Mouse (Mus musculus) right cerebral cortex, postnatal 10 days (tissue): ENCODE results near the gene Prex1.

ENCODE experiments used
- DNase-seq, 2 experiments: peaks; one replicate each; pipeline ENCODE4 v3.0.0; 2021; ENCODE audit warnings: low spot score in 2 of 2

Prex1 gene

GRCm38 (mm10) chr2:166661971-166662370 lies 51.7 kb downstream of the Prex1 start:
- peak; percentile 62 to 74 for DNase-seq

DNA sequence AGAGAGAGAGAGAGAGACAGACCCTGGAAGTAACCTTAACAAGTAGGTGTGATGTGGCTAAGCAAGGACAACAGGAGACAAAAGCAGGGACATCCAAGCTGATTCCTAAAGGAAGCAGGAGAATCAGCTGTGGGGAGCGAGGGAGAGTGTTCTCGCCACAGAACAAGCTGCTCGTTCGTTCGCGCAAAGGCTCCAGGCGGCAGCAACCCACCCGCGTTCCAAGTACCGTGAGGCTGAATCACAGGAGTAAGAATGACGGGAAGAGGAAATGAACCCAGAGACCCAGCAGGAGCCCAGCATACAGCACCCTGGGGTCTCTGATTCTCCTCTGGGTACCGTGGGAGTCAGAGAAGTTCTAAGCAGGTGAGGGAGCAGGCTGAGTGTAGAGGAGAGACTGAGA lies 52.1 kb downstream of the Prex1 start:
- DNase-seq: no peak

DNA sequence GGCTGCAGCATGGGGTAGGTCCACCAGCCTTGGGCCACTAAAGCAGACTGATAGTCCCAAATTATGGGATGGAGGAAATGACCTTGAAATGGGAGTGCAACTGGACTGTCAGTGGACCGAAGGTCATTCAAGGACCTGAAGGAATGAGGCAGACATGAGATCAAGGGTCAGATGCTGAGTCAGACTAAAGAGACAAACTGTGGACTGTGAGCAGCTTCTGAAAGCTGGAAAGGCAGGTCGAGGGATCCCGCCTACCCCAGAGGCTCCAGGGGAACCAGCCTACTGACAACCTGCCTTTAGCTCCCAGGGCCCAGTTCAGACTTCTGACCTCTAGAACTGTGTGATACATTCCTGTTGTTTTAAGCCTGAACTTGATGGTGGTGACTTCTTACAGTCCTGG lies 55.3 kb downstream of the Prex1 start:
- no peak for DNase-seq

DNA sequence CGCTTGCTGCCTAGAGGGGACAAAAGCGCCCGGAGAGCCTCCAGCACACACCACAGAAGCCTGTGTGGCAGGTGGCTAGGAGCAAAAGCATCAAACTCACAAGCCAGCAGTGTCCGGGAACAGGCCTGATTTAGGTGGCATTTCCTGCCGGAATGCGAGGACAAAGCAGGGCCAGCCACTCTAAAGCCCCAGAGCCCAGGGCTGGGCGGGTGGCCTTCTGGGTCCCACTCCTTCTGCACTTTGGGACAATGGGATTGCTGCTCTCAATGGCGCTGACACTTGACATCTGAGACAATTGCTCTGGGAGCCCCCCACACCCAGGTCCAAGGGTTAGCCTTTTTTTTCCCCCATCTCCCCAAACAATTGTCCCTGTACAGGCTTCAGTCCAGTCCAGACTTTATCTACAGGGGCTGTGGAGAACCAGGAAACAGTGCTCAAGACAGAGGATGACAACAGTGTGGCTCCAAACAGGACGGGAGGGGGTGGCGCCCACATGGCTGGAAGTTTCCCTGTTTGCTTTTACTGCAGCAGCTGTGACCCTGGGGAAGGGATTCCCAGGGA lies 56.1 kb downstream of the Prex1 start:
- no peak for DNase-seq

- no peak for DNase-seq
Observed at GRCm38 (mm10) chr2:166656630-166657029, 57.0 kb downstream of the Prex1 start.

- DNase-seq: no peak
Observed at GRCm38 (mm10) chr2:166655727-166656520, 57.7 kb downstream of the Prex1 start.

DNA sequence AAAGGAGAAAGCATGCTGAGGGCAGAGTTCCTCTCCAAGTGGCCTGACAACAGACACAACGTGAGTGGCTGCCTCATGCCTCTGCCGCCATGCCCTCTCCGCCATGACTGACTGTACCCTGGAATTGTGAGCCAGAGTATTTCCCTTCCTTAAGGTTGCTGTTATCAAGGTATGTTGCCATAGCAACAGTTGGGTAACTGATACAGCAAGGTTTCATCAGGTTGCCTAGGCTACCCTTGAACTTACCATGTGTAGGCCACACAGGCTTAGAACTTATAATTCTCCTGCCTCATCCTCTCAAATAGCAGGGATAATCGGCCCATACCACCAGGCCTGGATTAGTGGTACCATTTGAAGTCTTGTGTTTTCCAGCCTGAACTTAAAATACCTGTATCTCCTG lies 58.3 kb downstream of the Prex1 start:
- DNase-seq: no peak

DNA sequence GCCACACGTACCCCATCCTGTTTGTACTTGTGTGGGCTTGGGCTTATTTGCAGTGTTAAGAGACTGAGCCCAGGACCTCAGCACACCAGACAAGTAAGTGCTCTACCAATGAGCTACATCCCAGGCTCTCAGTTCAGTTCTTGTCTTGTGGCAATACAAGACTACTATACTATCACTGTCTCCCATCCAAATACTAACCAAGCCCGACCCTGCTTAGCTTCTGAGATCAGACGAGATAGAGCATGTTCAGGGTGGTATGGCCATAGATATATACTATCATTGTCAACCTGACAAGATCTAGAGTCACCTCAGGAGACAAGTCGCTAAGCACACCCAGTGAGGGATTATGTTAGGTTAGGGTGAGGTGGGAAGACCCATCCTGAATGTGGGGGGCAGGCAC lies 58.8 kb downstream of the Prex1 start:
- DNase-seq: no peak

DNA sequence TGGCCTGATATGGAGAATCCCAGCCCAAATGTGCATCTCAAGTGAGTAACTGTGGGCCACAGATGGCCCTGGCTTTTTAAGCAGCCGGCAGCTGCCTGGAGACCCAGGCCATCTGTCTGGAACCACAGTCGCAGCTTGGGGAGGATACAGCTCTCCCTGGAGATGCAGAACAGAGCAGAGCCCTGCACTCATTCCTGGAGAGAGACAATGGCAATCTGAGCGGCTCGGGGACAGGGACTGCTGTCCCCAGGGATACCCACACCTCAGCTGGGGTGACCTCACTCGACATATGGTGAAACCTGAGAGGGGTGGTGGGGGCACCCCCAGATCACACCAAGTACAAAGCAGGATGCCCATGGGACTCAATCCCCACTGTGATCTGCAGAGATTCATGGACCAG lies 60.1 kb downstream of the Prex1 start:
- peak; percentile 64 to 79 for DNase-seq

DNA sequence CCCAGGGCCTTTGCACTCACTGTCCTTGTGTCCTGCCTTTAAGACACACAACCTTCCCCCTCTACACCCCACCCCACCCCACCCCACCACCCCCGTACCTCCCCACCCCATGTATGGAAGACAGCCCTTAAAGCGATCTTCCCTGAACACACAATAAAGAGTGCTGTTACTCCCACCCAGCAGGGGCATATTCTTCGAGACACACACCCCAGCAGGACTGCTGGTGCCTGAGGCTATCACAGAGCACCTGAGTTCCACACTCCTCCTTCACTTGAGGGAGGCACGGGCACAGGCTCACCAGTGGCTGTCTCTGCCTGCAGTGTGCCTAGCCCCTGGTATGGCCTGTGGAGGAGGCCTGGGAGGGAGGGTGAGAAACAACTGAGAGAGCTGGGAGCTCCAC lies 61.0 kb downstream of the Prex1 start:
- DNase-seq: no peak

DNA sequence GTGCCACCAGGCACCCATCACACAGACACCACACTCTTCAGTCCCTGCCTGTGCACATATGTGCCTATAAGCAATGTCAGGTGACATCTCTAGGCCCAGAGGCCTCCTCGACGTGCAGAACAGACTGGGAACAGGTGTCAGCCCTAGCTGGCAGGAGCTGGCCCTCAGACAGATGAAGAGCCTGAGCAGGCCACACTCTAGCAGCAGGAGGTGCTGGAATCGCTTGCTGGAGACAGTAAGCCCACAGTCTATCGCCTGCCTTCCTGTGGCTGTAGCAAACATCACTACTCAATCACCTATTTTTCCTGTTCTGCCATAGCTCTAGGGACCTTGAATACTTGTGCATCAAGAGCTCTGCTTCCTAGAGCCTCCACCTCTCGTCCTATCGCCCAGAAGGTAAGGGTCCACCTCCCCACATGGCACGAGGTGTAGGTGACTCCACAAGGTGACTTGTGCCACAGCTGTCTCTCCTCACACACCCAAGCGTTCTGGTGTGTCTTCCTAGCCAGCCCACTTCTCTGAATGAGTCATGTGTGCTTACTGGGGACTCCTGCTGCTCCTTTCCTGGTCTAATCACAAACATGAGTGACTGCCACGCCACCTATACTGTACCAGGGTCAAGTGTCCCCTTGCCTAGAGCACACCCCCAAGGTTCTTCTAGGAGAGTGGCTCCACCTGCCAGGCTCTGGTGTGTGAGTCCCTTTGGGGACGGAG lies 62.2 kb downstream of the Prex1 start:
- DNase-seq: no peak

- peak; percentile 66 to 79 for DNase-seq
Observed at GRCm38 (mm10) chr2:166650414-166650813, 63.2 kb downstream of the Prex1 start.

GRCm38 (mm10) chr2:166647242-166647641 lies 66.4 kb downstream of the Prex1 start:
- DNase-seq: no peak

GRCm38 (mm10) chr2:166646434-166647088 lies 67.1 kb downstream of the Prex1 start:
- no peak for DNase-seq

DNA sequence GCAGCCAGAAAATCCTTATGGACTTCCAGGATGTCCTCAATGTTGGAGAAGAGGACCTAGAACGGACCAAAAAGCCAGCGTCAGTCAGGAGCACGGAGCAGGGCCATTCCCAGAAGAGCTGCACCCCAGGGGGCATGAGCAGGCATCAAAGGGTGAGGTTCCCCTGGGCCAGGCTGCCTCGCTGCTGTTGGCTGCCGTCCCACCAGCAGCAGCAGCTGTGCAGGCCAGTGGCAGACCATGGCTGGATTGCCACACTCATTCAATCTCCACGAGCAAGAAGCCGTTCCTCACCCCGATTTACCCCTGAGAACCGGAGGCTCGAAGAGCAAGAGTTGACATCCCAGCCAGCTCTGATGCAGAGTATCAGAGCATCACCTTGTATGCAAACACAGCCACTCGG lies 68.8 kb downstream of the Prex1 start:
- no peak for DNase-seq

- DNase-seq: no peak
Observed at GRCm38 (mm10) chr2:166642581-166642987, 71.0 kb downstream of the Prex1 start.

DNA sequence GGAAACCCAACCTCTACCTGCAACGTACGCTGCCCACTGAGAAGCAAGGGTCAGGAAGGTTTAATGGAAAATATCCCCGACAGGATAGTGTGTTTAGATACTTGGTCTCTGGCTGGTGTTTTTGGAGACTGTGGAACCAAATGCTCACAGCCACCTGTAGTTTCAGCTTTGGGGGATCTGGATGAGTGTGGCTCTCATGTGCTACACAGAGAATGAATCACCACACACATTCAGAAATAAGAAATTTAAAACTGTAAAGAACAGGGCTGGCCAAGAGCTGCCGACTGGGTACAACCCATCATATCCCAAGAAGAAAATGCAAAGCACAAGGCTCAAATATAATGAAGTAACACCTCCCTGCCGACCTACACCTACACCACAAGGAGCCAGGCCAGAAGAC lies 73.9 kb downstream of the Prex1 start:
- DNase-seq: no peak

GRCm38 (mm10) chr2:166638947-166639641 lies 74.5 kb downstream of the Prex1 start:
- no peak for DNase-seq

GRCm38 (mm10) chr2:166638079-166638800 lies 75.4 kb downstream of the Prex1 start:
- no peak for DNase-seq

GRCm38 (mm10) chr2:166637673-166637990 lies 76.0 kb downstream of the Prex1 start:
- no peak for DNase-seq
